Mouse (Mus musculus): ENCODE data around the gene Cmtm6.

Cmtm6 gene

DNA sequence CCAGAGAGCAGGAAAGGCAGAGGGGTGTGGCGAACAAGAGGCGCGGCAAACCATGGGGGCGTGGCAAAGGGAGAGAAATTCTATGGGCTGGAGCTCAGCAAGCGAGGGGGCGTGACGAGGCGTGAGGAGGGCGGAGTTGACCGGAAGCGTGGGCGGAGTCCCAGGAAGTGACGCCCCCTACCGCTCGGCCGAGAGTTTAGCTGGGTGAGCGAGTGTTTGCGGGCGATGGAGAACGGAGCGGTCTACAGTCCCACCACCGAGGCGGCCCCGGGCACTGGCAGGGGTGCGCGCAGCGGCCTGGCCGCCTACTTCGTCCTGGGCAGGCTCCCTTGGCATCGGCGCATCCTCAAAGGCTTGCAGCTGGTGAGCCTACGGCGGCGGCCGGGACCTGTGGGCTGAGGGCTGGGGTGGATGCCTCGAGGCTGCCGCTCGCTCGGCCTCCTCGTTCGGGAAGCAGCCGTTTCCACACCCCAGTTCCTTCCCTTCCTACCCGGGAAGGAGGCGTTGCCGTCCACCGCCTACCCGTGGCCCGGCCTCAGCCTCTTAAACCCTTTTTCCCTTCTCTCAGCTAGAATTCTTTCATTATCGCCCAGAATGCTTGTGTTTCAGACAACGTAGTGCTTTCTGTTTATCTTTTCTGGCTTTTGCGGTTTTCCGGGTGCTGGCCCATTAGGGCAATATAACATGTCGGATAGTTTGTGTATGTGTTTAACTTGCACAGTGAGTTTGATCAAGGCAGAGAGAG lies at the start of gene Cmtm6:
Gene Cmtm6 (plus strand): TSS at position 106 of the 745 bp plus-strand sequence.
- DNase-seq (ENCODE audit: low read depth, low spot score): peak; percentile 95

DNA sequence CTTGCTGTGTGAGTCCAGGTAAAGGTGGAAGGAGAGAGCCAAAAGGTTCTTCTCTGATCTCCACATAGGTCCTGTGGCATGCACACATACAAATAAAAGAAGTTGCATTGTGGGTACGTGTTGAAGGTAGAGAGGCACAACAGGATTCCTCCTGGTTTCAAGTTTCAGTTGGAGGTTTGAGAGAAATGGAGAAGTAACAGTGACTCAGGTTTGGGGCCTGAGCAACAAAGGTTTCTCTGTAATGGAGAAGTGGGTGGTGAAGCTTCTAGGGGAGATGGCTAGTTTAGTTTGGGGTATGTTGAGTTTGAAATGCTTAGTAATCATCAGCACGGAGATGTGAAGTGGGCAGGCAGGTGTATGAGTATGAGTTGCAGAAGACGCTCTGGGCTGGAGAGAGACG lies 48.7 kb upstream of the Cmtm6 start:
- no peak for DNase-seq (ENCODE audit: low read depth, low spot score)

DNA sequence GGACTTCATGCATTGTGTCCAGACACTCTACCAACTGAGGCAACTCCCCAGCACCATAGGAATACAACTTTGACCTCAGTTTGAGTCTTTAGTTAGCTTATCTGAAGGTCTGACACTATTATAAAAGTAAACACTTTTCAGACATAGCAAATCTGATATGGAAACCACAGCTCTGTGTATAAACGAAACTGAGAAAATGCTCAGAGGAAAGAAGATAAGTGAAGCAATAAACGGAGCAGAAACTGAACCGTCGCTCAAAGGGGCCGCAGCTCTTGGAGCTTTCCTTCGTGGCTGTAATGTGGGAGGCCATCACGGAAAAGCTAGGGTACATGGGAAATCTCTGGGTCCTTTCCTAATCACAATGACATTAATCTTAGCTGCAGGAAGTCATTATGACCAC lies 44.7 kb upstream of the Cmtm6 start:
- DNase-seq (ENCODE audit: low read depth, low spot score): no peak

DNA sequence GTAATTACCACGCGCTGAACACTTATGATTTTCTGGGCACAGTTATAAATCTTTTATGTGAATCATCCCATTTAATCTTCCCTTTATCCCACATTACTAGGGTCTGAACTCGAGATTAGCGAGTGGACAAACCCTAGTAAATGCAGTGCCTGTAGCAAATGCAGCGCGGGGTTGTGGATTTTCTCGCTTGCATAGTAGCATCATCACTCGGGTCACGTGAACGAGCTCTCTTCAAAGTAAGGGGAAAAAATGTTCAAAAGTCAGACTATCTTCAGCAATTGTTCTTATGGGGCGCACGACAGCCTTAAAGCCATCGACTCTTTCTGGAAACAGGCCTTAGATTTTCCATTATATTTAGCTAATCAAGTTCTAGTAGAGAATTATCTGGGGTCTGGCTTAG lies 43.3 kb upstream of the Cmtm6 start:
- no peak for DNase-seq (ENCODE audit: low read depth, low spot score)

DNA sequence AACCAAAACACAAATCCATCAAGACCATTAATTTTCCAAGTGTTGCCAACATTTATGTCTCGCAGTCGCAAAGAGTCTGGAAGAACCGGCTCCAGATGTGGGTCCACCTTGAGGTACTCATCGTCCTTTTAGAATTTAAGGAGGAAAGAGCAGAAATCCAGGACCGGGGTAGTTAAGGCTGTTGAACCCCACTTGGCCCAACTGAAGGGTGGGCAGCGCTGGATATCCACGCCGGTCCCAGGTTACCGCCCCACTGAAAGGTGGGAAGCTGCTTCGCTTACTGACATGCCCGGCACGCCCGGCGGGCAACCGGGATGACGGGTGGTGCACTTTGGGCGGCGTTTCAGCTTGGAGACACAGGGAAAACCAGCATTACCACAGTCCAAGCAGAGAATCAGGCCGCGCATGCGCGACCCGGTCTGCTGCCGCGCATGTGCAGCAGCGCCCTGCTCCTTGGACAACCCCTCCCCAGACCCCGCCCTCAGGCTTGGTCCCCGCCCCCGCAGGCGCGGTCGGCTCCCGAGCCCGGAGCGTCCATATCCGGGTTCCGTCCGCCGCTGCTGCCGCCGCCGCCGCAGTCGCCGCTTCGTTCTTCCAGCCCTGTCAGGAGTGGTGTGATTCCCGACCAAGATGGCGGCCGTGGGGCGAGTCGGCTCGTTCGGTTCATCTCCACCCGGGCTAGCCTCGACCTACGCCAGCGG lies 42.5 kb upstream of the Cmtm6 start, which contains the start of gene Dync1li1:
Gene Dync1li1 (plus strand): TSS at position 539 of the 701 bp plus-strand sequence.
- peak; percentile 94 for DNase-seq (ENCODE audit: low read depth, low spot score)

DNA sequence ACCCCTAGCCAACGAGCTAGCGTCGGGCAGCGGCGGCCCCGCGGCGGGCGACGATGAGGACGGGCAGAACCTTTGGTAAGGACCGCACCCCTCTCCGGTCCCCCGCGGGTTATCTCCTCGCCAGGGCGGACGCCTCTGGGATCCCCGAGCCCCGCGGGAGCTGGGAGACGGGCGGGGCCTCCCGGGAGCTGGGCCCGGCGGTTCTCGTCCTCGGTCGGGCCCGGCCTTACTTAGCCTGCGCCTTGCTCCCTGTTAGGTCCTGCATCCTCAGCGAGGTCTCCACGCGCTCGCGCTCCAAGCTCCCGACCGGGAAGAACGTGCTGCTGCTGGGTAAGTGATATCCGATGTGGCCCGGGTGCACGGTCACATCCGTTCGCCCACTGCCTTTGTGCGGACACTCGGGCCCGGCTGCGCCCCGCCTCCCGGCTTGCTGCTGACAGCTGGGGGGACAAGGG lies 41.9 kb upstream of the Cmtm6 start:
- DNase-seq (ENCODE audit: low read depth, low spot score): peak; percentile 39

DNA sequence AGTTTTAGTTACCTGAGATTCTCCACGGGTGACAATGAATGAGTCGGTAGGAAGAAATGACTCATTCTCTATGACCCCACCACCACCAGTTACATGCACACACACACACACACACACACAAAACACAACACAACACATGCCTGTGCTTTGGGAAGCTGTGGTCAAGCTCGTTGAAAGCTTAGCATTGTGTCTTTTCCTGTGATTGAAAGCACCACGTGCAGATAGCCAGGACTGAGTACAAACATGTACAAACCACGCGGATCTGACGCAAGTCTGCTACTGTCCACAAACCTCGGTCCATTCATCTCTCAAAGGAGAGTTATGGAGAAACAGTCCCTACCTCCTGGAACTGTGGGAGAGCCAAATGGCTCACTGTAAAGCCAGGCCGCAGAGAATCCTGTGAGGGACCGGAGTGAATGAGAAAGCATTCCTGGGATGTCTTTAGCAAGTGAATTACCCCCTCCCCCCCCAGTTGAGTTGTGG lies 40.8 kb upstream of the Cmtm6 start:
- peak; percentile 93 for DNase-seq (ENCODE audit: low read depth, low spot score)

DNA sequence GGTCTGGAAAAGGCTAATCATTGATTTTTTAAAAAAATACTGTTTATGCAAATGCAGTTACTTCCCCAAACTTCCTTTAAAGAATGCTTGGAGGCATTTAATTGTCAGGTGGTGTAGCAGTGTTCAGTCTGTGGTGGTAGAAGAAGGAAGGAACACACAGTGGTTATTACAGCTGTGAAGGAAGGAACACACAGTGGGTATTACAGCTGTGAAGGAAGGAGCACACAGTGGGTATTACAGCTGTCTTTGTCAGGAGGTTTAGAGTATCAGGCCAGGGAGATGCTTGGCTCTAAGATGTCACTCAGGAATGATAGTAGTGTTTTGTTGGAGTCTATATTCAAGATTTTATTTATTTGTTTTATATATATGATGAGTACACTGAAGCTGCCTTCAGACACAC lies 39.8 kb upstream of the Cmtm6 start:
- DNase-seq (ENCODE audit: low read depth, low spot score): no peak

DNA sequence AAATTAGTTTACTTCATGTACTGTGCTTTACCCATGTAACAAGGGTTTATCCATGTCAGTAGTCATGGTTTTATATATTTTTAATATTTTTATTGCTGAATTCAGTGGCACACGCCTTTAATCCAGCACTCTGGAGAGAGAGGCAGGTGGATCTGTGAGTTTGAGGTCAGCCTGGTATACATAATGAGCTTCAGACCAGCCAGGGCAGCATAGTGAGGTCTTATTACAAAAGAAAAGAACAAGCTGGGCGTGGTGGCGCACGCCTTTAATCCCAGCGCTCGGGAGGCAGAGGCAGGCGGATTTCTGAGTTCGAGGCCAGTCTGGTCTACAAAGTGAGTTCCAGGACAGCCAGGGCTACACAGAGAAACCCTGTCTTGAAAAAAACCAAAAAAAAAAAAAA lies 35.3 kb upstream of the Cmtm6 start:
- peak; percentile 71 for DNase-seq (ENCODE audit: low read depth, low spot score)

DNA sequence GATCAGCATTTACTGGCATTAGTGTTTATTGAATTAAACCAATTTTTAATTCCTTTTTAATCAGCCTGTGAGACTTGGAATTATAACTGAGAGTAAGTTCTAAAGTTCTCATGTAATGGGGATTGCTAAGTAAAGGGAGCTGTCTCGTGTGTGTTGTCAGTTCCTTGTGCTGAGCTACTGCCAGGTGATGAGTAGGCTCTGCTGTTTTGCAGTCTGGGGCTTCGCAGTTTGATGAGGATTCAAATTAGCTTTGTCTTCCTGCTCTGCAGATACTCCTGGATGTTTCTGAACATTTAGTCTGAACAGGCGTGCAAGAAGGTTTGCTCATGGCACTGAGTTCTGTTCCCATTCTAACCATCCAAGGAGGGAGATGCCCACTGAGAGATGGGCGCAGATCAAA lies 33.8 kb upstream of the Cmtm6 start:
- no peak for DNase-seq (ENCODE audit: low read depth, low spot score)

DNA sequence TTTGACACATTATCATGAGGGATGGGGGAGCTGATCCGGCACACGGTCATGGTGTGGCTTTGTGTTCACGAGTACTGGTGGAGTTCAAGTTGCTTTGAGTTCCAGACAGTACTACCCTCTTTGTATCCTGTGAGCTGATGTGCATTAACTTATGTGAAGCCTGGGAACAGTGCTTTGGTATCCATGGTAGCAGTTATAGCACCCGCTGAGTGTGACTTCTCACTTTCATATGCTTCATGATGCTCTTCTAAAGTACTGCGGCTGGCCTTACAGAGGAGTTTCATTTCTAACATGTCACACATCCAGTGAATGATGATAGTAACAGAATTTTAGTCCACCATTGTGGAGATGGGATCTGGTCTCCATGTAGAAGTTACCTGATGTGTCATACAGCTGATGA lies 33.0 kb upstream of the Cmtm6 start:
- no peak for DNase-seq (ENCODE audit: low read depth, low spot score)

DNA sequence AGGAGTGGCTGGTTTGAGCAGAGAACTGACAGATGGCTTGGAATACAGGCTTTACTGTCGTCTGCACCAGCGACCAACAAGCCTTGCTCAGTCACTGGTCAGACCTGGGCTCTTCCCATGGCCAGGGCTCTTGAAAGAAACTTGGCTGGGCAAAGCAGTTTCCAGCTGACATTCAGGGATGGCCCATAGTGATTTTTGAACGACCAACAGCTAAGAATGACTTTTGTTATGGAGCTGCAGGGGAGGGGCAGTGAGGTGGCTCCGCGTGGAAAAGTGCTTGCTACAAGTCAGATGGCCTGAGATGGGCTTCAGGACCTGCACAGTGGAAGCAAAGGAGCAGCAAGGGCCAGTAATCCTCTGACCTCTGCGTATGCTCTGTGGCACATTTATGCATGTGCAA lies 31.7 kb upstream of the Cmtm6 start:
- no peak for DNase-seq (ENCODE audit: low read depth, low spot score)

DNA sequence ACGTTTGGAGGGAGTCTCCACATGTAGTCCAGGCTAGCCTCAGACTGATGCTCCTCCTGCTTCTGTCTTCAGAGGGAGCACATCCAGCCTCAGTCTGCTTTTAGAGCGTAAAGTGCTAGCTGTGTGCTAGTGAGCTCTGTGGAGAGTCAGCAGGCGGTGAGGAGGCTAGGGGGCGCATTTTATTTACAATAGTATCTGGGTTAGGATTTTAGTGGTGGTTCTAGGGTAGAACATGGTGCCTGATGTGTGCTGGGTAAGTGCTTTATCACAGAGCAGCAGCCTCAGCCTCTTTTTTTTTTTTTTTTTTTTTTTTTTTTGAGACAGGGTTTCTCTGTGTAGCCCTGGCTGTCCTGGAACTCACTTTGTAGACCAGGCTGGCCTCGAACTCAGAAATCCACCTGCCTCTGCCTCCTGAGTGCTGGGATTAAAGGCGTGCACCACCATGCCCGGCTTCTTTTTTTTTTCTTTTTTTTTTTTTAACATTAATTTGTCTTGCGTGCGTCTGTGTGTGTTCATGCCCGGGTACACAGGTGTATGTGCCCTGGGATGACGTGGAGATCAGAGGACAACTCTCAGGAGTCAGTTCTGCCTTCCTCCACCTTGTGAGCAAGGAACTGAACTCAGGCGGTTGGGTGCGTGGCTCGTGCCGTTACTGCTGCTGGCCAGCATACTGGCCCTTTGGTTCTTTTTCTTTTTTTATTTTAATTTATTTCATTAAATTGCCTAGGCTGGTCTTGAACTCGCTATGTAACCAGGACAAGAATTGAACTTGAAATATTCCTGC lies 30.8 kb upstream of the Cmtm6 start:
- DNase-seq (ENCODE audit: low read depth, low spot score): peak; percentile 55

DNA sequence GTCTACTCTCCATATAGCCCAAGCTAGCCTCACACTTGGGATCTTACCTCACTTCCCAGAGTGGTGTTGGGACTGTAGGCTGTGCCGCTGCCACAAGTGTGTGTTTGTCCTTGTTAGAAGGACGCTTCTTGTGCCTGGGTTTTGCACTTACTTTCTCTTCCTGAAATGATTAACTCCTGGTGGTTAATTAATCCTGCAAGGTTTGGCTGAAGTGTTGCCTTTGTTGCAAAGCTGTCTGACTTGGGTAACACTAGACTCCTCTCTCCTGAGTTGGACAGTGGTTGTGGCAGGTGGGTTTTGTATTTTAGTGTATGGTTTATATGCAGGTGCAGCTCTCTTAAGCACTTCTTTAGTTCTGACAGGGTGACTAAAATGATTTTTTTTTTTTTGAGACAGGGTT lies 29.9 kb upstream of the Cmtm6 start:
- no peak for DNase-seq (ENCODE audit: low read depth, low spot score)

DNA sequence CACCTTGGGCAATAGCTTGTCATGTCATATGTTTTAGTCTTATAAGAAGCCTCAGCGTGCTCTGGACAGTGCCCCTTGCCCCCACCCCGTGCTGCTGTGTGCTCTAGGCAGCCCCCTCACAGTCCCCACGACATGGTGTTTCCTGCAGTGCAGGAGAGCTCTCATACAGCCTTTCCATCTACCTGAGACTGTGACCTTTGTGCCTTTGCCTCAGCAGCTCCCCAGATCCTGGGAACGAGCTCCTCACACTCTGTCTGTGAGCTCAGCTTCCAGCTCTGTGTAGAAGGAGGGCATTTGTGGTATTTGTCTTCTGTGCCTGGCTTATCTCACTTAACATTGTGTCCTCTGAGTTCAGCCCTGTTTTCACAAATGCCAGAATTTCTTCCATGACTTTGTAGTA lies 29.0 kb upstream of the Cmtm6 start:
- DNase-seq (ENCODE audit: low read depth, low spot score): no peak

DNA sequence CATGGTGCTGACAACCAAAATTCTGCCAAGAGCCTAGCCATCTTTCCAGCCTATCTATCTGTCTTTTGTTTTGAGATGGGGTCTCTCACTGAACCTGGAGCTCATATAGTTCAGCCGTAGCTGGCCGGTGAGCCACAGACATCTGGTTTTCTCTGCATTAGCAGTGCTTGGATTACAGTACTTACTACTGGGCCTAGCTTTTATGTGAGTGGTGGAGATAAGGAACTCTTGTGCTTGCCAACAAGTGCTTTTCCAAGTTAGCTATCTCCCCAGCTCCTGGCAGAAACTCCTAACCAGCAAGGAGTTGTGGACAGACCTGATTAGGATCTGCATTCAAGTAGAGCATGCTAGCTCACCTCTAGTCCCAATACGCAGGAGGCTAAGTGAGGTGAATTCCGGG lies 23.1 kb upstream of the Cmtm6 start:
- DNase-seq (ENCODE audit: low read depth, low spot score): no peak

DNA sequence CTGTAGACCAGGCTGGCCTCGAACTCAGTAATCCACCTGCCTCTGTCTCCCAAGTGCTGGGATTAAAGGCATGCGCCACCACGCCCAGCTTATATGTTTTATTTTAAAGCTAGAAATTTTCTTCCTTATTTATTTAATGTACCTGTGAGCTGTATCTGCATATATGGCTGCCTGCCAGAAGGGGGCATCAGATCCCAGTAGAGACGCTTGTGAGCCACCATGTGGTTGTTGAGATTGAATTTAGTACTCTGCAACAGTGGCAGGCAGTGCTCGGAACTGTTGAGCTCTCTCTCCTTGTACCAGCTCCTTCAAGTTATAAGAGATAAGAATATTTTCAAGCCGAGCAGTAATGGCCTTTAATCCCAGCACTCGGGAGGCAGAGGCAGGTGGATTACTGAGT lies 20.6 kb upstream of the Cmtm6 start:
- peak; percentile 83 for DNase-seq (ENCODE audit: low read depth, low spot score)

DNA sequence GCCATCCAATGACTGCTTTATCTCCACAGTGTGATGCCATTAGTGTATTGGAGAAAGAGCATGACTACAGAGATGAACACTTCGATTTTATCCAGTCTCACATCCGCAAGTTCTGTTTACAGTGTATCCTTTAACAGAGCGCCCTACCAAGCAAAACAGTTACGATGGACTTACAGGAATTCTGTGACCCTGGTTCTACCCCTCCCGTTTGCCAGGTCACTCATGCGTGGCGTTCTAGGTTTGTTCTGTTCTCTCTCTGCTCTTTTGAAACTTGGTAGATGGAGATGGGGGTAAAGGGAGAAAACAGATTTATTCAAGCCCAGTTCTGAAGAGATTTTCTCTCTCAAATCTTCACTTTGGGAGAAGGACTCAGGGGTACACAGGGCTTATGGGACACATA lies 17.4 kb upstream of the Cmtm6 start:
- no peak for DNase-seq (ENCODE audit: low read depth, low spot score)

DNA sequence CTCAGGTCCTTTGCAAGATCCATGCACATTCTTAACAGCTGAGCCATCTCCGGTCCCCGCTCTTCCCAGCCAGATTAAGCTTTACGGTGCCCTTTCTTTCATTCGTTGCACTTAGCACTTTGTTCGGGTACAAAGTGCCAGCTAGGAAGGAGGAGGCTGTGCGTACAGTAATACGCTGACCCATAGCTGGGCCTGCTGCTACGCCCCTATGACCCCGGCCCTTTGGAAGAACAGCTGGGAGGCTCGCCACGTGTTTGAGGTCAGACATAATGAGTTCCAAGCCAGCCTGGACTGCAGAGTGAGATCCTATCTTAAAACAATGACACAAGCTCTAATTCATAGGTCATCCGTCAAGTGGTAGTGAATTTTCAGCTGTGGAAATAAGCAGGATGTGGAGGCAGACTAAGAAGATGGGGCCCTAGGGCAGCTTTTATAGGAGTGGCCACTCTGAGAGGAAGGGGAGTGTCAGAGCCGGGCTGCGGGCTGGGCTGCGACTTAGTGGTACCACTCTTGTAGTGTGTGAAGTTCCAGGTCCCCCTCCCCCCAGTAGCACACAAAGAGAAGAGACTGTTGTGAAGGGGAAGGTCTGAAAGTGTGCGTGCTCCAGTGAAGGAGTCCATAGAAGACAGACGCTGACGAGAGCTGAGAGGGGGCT lies 14.1 kb upstream of the Cmtm6 start:
- no peak for DNase-seq (ENCODE audit: low read depth, low spot score)

DNA sequence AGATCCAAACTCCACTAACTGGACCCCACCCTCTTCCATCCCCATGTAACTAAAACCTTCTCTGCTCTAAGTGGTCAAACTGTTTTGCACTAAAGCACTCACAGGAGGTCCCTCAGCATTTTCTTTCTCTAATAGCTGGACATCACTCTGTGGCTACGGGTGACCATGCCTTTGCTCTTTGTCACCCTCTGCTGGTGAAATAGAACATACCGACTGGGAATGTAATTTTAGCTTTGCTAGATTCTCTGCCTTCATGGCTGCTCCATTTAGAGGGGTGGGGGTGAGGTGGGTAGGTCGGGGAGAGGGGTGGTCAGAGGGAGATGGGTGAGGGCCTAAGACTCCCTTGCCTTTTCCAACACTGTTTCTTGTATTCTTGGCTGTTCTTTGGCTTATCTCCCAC lies 3.6 kb upstream of the Cmtm6 start:
- peak; percentile 66 for DNase-seq (ENCODE audit: low read depth, low spot score)

DNA sequence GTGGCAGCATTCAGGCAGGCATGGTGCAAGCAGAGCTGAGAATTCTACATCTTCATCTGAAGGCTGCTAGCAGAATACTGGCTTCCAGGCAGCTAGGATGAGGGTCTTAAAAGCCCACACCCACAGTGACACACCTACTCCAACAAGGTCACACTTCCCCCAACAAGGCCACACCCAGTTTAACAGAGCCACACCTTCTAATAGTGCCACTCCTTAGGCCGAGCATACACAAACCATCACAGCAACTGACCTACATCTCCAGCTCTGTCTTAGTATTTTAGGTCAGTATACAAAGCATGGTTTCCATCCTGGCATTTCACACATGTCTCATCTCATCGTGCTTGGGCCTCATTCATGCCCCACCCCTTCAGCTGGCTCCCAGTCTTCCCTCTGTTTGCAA lies 2.5 kb upstream of the Cmtm6 start:
- peak; percentile 61 for DNase-seq (ENCODE audit: low read depth, low spot score)

Data from R1 (cell line).